Mouse (Mus musculus): ENCODE measurements around the gene Spata13.

Spata13 gene

DNA sequence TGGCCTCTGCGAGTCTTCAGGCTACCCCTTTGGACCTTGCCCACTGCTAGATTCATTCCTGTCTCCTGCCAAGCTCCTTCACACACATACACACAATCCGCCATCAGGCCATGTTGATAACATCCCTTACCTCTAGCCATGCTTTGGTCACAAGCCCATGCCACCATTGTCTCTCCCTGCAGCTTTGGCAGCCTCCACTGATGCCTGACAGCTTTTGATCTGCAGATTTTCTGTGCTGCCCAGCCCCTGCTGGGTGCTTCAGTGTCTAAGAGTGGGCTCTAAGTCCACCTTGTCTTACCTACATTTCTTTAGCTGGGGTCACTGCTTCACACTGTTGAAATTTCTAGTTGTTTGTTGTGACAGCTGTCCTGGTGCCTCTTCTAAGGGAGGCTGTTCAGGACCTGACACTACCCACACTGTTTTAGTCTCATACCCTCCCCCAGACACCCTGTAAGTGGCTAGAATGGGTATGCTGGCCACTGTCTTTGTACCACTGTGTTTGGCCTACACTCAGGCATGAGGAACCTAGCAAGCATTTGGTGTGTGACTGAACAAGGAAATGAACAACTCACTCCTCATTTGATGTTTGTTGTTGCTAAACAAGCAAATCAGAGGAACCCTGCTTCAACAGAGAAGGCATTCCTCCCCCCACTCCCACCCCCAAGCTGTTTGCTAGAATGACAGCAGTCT lies 43.0 kb downstream of the Spata13 start:
- DNase-seq (ENCODE audit: low read depth, low spot score) = no peak

DNA sequence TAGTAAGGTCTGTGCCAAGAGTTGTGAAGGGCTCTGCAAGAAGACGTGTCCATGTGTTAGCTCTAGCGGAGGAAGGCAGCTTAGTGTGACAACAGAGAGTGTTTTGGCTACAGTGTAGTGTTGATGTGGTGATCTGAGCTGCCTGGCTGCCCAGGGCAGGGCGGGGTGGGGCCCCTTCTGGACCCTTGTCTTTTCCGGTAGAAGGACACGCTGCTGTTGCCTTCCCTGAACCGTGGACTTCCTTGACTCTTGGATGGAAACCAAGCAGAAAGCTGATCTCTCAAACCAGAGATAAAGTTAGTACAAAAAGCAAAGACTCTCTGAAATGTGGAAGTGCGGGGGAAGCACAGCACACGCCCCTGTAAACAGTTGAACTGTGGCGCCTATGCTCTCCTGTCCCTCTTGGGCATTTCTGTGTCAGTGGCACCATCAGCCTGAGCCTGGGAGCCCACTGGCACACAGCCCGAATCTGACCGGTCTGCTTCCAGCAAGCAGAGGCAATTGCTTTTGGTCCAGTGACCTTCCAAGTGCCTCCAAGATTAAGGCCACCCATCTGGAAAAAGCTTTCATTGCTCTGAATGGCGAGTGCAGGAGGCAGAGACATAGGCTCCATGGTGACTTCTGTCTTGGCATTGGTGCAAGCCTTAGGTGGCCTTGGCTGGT lies 48.7 kb downstream of the Spata13 start:
- DNase-seq (ENCODE audit: low read depth, low spot score) = no peak

DNA sequence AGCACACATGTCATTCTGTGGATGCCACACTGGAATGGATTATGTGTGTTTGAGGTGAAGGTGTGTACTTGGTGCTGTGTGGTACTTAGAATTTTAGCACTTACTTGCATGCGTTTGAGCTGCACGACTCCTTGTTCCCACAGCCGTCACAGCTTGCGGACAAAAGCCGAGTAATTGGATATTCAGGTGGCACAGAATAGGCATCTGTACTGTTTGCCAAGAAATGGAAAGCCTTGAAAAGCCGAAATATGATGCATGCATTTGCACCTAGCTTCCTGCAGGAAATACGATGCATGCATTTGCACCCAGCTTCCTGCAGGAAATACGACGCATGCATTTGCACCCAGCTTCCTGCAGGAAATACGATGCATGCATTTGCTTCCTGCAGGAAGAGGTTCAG lies 50.2 kb downstream of the Spata13 start:
- DNase-seq (ENCODE audit: low read depth, low spot score) = no peak

DNA sequence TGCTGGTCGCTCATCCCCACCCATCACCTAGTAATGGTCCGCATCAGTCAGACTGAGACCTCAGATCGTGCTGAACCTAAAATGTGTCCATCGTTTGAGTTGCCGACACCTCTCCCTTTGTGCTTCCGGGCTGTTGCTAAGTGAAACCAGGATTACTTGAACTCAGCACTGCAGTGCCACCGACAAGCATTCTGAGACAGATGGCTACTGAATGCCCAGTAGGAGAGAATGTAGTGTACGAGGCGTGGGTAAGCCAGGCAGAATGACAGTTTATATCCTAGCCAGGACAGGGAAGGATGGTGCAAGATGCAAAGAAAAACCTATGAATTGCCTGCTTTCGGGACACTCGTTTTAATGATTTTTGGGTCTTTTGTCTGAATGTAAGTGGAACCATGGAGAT lies 52.9 kb downstream of the Spata13 start:
- no peak for DNase-seq (ENCODE audit: low read depth, low spot score)

DNA sequence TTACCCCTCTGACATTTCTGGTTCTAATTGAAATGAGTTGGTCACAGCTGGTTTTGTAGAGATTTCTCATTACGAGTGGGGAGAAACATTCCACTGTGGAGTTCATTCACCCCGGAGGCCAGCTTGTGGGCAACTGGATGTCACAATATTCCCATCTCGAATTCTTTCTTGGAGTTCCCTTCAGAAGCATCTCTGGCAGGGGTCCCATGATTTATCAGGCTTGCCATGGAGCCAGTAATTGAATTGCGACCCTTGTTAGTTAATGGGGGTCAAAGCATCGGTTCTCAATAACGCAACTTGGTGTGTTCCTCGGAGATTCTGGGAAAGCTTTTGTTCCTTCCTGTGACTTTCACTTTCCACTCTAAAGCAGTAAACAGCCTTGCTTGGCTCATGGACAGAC lies 53.4 kb downstream of the Spata13 start:
- DNase-seq (ENCODE audit: low read depth, low spot score) = no peak

DNA sequence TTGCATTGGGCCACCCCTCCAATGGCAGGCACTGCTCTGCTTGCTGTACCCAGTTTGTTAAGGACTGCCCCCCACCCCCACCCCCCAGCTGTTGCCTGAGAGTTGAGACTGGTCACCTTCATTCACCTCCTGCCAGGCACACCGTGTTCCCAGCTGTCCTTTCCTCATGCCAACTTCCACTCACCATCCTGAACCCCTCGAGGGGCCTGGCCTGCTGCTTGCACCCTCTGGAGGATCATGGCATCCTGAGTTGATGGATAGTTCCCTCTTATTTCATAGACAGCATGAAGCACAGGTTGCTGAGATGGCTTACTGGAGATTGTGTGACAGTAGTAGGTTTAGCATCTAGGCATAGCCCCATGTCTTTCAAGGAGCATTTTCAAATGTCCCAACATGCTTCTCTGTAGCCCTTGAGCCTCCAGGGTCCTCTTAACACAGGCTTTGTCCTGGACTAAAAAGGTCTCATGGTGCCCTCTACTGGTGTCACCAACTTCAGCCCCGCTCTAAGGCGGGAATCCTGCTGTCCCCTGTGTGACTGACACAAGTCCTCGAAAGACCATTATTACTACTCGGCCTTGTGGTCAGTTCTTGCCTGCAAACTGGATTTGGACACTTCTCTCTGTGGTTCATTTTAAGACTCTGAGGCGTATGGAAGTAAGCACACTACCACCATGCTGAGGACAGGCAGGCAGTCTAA lies 54.9 kb downstream of the Spata13 start:
- peak; percentile 40 for DNase-seq (ENCODE audit: low read depth, low spot score)

DNA sequence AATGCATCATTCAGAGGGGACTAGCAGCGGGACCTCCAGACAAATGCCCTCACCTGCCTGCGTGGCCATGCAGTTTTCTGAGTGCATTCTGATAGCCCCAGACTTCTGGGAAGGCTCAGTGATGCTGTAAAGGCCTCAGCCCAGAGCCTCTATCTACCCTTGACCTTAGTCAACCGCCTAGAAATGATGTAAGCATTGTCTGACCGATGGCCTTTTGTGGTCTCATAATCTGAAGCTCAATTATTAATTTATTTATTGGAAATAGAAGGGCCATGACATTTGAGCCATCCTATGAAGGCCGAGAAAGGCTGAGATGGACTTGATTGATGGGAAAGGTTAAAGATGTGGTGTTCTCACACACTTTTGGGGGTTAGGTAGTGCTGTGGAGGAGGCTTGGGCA lies 56.0 kb downstream of the Spata13 start:
- no peak for DNase-seq (ENCODE audit: low read depth, low spot score)

DNA sequence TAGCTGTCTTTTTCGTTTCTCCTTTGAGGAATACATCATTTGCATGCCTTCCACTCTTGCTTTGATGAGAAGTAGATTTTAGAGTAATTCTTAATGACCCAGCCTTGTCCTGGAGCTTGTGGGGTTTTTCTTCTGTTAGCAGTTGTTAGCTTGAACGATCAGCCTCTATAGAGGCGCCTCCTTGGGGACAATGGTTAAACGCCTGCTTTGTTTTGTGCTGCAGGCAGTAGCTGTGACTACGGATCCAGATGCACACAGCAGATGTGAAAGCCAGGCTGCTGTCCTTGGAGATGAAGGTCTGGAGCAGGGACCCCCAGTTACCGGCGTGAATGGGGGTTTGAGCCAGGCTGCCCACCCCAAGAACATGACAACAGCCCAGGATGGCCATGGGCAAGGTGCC lies 56.8 kb downstream of the Spata13 start:
- no peak for DNase-seq (ENCODE audit: low read depth, low spot score)

DNA sequence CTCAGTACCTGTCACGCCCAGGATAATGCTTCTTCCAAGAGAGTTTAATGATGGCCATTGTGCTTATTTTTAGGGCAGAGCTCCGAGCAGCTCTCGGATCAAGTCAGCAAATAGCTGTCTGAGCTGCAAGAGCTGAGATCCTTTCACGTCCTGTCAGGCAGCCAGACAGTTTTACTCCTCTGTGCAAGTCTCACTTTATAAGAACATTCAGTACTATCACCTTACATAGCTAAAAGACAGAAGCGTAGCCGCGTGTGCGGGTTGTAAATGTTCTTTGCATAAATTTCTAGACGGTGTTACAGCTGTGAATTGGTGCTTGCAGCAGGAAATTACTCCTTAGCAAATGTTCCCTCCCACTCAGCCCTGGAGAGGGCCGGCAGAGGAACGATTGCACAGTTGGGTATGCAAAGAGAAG lies 59.3 kb downstream of the Spata13 start:
- peak; percentile 41 for DNase-seq (ENCODE audit: low read depth, low spot score)

DNA sequence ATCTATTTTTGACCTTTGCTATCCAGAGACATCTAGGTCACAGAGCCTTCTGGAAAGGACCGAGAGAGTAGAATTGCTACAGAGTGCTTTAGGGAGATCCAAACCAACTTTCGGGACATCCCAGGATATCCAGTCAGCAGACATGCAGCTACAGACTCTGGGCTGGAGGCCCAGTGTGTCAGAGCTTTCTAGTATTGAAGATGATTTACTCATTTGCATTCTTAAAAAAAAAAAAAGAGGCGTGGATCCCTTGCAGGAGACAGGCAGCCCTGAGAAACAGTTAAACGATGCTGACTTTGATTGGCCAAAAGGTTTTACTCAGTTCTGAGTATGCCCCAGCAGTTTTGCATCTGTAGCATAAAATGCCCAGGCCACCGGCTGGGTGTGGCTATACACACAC lies 59.9 kb downstream of the Spata13 start:
- no peak for DNase-seq (ENCODE audit: low read depth, low spot score)

DNA sequence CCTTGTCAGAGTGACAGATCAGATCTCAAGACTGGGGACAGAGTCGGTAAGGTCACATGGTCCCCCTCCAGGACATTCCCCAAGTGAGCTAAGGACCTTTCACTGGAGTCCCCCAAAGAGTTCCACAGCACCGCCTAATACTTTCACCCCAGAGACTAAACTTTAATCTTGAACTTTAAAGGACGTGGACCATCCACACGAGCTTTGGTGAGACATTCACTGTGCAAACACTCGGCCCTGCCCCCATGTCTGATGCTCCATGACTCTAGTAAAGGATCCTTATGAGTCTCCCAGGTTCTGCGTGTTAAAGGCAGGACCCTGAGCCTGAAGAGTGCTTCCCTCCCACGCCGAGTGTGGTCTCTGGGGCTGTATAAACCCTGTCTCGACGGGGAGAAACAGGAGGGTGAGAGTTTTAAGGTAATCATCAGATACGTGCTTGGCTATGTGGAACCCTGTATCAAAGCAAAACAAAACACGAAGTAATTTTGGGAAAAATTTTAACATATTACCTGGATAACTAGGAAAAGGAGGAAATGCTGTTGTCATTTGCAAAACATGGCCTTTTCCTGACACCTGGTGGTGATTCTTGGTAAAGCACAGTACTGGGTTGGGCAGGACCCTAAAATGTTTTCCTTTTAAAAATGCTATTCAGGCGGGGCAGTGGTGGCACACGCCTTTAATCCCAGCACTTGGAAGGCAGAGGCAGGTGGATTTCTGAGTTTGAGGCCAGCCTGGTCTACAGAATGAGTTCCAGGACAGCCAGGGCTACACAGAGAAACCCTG lies 60.6 kb downstream of the Spata13 start:
- DNase-seq (ENCODE audit: low read depth, low spot score) = peak; percentile 62

DNA sequence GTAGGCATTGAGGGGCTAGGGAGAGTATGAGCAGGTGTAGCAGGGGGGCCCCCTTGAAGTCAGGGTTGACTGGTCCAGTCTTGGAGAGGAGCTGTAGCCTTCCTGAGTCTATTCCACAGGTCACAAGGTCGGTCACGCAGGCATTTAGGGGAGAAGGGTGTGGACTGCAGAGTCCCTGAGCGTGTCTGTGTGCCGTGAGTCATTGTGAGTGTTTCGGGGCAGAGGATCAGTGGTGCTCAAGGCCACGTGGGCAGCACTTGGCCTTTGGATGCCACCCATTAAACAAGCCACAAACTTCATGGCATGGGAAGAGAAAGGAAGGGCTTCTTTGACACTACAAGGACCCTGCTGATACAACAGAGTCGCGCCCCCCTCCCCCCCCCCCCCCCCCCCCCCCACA lies 63.5 kb downstream of the Spata13 start:
- no peak for DNase-seq (ENCODE audit: low read depth, low spot score)

DNA sequence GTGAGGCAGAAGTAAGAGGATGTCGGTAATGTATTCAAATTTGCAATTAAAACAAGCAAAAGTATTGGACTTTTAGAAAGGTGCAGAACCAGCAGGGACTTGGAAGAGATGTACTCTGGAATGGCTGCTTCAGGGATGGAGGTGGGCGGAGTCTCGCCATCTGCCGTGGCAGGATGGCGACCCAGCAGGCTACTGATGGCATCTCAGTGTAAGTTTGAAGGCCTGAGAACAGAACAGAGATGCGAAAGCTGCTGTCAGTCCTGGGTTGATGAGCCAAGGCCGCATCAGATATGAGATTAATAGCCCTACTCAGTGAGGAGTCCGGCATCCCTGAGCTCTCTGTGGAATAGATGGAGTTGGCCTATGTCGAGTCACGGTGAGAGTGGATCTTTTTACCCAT lies 65.2 kb downstream of the Spata13 start:
- no peak for DNase-seq (ENCODE audit: low read depth, low spot score)

DNA sequence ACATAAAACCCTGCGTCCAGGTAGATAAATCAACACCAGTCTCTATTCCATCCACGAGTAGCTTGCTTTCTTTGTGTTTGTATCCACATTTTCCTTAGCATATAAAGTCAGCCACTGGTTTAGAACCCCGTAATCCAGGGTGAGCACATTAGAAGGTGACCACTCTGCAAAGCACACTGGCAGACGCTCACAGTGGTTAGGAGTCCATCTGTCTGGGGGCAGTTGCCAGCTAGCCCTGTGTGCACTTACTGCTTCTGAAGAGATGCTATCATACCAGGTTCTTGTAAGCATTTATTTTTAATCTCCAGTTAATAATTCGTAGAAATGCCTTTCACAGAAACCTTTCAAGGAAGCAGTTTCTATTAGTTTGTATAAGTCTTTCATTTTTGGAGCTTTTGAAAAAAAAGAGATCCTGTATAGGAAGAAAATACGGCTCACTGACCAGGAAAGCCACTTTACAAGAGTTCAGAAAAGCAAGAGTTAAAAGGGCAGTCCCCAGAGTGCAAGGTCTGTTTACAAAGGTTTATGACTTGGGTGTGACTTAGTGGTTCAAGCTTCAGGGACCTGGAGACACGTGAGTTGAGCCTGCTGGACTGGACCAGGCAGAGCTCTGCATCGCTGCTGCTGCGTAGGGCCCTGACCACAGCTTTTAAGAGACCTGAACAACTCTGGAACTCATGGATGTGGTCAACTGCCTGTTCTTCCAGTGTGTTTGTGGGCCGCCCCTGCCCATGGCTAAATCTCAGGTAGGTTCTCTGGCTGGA lies 68.8 kb downstream of the Spata13 start:
- no peak for DNase-seq (ENCODE audit: low read depth, low spot score)

DNA sequence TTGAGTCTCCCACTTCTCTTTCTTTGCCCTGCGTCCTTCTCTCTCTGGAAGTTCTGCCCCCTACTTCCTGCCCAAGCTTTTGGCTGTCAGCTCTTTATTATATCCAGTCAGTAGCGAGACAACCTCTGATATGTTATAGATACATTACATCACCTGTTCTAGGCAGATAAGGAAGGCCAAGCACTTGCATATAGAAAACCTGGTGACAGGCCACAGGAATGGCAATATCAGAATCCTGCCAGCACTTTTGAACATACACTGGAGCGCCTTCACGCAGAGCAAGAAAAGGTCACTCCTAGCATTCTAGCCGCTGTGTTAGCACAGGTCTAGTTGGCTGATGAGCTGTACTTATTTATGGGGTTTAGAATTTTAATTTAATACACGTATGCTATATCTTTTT lies 70.7 kb downstream of the Spata13 start:
- DNase-seq (ENCODE audit: low read depth, low spot score) = no peak

DNA sequence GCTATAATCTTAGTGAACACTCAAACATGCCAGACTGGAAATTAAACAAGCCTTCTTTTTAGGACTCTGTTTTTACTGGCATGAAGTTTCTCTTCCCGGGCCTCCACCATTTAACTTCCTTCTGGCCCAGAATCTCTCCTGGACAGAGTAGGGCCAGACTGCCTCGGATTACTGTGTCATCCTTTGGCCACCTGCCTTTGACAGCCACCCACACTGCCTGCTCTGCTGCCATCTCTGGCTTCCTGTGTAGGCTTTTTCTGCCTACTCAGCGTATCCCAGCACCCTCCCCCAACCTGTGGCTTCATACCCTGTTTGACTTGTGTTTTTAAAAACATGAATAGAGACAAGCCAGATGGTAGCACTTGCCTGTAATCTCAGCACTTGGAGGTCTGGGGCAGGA lies 71.2 kb downstream of the Spata13 start:
- DNase-seq (ENCODE audit: low read depth, low spot score) = no peak

DNA sequence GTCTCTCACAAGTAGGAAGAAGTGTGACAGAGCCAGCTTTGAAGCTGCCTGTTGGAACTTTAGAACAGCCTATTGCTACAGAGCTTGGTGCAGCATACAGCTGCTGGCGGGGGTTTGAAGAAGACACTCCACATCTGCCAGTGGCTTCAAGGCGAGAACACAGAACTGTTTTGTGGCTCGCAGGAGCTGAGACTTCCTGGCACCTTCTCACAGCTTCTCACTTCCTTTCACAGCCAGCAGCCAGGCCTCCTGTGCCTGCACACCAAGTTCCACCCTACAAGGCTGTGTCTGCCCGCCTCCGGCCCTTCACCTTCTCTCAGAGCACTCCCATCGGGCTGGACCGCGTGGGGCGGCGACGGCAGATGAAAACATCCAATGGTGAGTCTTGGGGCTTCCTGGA lies 75.4 kb downstream of the Spata13 start:
- DNase-seq (ENCODE audit: low read depth, low spot score) = peak; percentile 23

DNA sequence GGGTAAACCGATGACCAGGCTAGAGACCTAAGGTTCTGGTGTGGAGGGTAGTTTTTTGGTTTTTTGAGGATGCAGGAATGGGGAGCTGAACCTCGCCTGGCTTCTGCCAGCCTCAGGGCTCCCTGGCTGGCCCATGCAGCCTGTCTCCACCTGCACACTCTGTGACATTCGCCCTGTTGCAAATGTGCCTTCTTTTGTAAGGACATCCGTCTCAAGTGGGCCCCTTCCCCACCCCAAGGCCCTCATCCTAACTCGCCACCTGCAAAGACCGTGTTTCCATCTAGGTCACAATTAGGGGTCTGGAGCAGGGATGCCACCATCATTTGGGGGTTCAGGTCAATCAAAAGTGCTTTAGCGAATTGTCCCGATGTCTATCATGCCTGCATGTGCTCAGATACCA lies 75.9 kb downstream of the Spata13 start:
- no peak for DNase-seq (ENCODE audit: low read depth, low spot score)

DNA sequence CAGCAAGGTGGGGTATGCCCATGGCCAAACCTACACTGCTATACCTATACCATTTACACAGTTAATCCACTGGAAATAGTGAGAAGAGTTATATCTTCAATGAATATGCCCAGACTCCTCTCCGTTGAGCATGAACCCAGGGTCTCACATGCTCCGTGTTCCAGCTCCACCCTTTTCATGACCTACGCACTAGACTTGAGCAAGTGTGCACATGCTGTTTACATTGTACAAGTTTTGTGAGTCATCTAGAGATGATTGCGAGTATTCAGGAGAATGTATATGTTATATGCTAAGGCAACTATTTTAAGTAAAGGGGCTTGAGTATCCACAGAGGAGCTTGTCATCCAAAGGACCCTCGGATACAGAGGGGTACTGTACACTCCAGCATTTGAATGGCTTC lies 77.4 kb downstream of the Spata13 start:
- DNase-seq (ENCODE audit: low read depth, low spot score) = no peak

DNA sequence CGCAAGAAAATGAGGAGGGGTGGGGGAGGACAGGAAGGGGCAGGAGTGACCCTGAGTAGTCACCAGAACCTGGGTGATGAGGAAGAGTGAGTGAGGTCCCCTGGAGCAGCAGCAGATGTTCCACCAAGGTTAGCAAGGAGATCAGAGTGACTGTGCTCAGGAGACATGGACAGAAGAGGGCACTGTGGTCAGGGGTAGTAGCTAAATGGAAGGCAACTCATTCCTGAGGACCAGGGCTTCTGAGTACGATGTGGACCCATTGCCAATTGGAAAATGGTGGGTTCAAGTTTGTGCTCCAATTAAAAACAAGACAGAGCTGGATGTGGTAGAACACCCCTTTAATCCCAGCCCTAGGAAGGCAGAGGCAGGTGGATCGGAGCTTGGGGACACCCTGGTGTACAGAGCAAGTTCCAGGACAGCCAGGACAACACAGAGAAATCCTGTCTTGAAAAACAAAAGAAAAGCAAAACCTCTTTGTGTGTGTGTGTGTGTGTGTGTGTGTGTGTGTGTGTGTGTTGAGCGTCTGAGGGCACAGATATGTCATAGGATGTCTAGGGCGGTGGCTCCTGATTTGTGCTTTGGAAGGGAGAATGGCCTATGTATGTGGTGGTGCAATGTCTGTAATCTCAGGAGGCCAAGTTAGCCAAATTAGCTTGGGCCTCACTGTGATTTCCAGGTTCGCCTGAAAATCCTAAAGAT lies 77.9 kb downstream of the Spata13 start:
- DNase-seq (ENCODE audit: low read depth, low spot score) = no peak

DNA sequence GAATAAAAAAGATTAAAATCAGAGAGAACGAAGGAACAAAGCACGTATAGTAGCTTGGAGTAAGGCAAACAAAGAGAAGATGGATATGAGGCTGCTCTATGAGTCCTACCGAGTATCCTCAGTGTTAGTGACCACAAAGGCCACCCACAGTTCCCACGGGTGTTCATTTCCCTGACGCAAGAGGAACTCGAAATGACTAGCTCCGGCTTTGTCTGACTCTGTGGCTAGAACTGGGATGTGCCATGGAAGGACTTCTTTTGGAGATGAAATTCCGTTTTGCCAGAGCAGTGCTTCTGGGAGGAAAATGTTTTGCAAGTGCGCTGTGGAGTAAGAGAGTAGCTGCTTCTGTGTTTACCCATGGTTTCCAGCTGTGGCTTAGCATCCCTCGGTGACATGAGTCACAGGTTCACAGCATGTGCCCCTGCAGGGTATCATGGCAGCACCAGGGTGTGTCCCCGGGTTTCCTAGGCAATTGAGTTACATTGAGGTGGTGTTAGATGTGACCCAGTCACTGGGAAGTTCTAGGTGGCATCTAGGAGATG lies 78.6 kb downstream of the Spata13 start:
- DNase-seq (ENCODE audit: low read depth, low spot score) = no peak

All from R1 (cell line).